ENCODE assay signal across 9 mouse cellular contexts in the genomic region with DNA sequence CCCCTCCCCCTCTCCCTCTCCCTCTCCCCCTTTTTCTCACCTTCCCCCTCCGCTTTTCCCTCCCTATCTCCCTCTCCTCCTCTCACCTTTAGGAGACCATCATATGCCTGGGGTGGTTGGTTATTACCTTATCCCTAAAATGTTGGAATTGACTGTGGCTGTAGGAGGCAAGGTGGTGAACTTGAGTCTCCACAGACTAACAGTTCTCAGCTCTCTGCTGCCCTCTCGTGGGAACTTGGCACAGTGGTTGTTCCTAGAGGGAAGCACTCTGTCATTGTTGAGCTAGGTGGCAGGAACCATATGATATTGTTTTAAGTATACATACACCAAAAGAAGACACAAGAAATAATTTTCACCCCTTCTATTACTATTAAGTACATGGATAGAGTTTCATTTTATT.
A peak's percentile ranks its signal among the peaks of the same experiment; 100 is the strongest.
DNase-seq lines count a peak whose midpoint lies in the region; ATAC-seq and TF ChIP-seq lines count a peak whose summit lies in the region.
"Had no signal": no experiment of that assay in that cellular context is flagged by ENCODE, and none has a peak within 500 bp of the region (broad histone marks: within the 10 kb centered on the region; RNA-seq: fewer than 3 reads in every experiment).

No protein-coding gene starts in this region.

- TF ChIP-seq EP300 in liver, embryonic 14.5 days (IDR thresholded peaks at IDR 0.05; ENCODE audit: low read depth): no peak

- H3K27me3 ChIP-seq in C2C12 (ENCODE audit: control insufficient read depth, insufficient read depth, insufficient read length): no peaks in the 10 kb centered on the region
- H3K27me3 ChIP-seq in liver, embryonic 14.5 days (ENCODE audit: control insufficient read depth, insufficient read depth, low read length): no peaks in the 10 kb centered on the region
- H3K27me3 ChIP-seq: heart, embryonic 15.5 days had no signal

- ATAC-seq in common myeloid progenitor, adult 5-6 weeks (replicated peaks; ENCODE audit: low read depth, poor library complexity, severe bottlenecking): peak; percentile 90
- no peak for ATAC-seq in liver, embryonic 14.5 days (ENCODE audit: insufficient read depth)

- H3K4me3 ChIP-seq in C2C12 (ENCODE audit: insufficient read depth, poor library complexity, severe bottlenecking): no peak overlapping the region
- no peak overlapping the region for H3K4me3 ChIP-seq in liver, embryonic 14.5 days (ENCODE audit: insufficient read depth in 1 of 2, low read depth in 2 of 2, low read length in 2 of 2)
- H3K4me3 ChIP-seq: heart, embryonic 15.5 days had no signal

- peak; percentile 25 for DNase-seq in adipocyte (ENCODE audit: low spot score)
- peak; percentile 18 to 26 for DNase-seq in gastrocnemius, postnatal 36 days
- peak; percentile 67 for DNase-seq in kidney, postnatal 14 days
- DNase-seq in liver, embryonic 14.5 days (ENCODE audit: low read depth in 3 of 3, low spot score in 3 of 3): peak; percentile 1 to 13 (median 13)
- DNase-seq in ovary, postnatal 36 days (ENCODE audit: low spot score): peak; percentile 58
- DNase-seq in urinary bladder, postnatal 36 days (ENCODE audit: low spot score in 2 of 2): peak; percentile 27 to 59

- no peak overlapping the region for H3ac ChIP-seq in C2C12 (ENCODE audit: control insufficient read depth, insufficient read length, low read depth)

- intact Hi-C loops in gastrocnemius, postnatal 36 days (cut with DNase I): no loop called here

- no peaks in the 10 kb centered on the region for H3K36me3 ChIP-seq in C2C12 (ENCODE audit: control insufficient read depth, insufficient read depth)
- H3K36me3 ChIP-seq in liver, embryonic 14.5 days (replicated peaks; ENCODE audit: control insufficient read depth, insufficient read depth, low read depth): no peaks in the 10 kb centered on the region
- H3K36me3 ChIP-seq: heart, embryonic 15.5 days had no signal

- H3K4me1 ChIP-seq in liver, embryonic 14.5 days (replicated peaks; ENCODE audit: control insufficient read depth in 2 of 2, insufficient read depth in 2 of 2, low read length in 1 of 2): no peaks in the 10 kb centered on the region
- H3K4me1 ChIP-seq: heart, embryonic 15.5 days had no signal

- H3K9me3 ChIP-seq in liver, embryonic 14.5 days (ENCODE audit: control insufficient read depth, low read length): no peaks in the 10 kb centered on the region
- H3K9me3 ChIP-seq: heart, embryonic 15.5 days had no signal

- peak; percentile 68 for TF ChIP-seq CTCF in C2C12 (IDR thresholded peaks at IDR 0.05; ENCODE audit: control insufficient read depth, insufficient read depth, insufficient read length)
- peak; percentile 68 for TF ChIP-seq CTCF in liver, embryonic 14.5 days (IDR thresholded peaks at IDR 0.05; ENCODE audit: low read depth)

- H3K4me2 ChIP-seq in liver, embryonic 14.5 days (ENCODE audit: low read depth): no peak overlapping the region
- H3K4me2 ChIP-seq: heart, embryonic 15.5 days had no signal

- no peaks in the 10 kb centered on the region for H3K79me3 ChIP-seq in C2C12 (ENCODE audit: low read depth)

- 0% methylated on average over 2 of the region's 2 CpGs for WGBS in liver, embryonic 14.5 days (ENCODE audit: insufficient replicate concordance)

- no peaks in the 10 kb centered on the region for H3K79me2 ChIP-seq in C2C12 (ENCODE audit: control insufficient read depth, insufficient read depth)

- H3K27ac ChIP-seq in liver, embryonic 14.5 days: no peak overlapping the region
- H3K27ac ChIP-seq: heart, embryonic 15.5 days had no signal

- H3K9ac ChIP-seq in liver, embryonic 14.5 days (replicated peaks): no peak overlapping the region
- H3K9ac ChIP-seq: heart, embryonic 15.5 days had no signal

TF ChIP-seq in C2C12, 6 proteins besides CTCF, POLR2A, EP300 and RAD21:
- TF ChIP-seq MYOG (IDR thresholded peaks at IDR 0.05; ENCODE audit: control insufficient read depth, extremely low read depth, insufficient read length) (no peak), CEBPB (IDR thresholded peaks at IDR 0.05; ENCODE audit: low read depth) (no peak), MAX (IDR thresholded peaks at IDR 0.05) (no peak), USF1 (IDR thresholded peaks at IDR 0.05; ENCODE audit: low read depth) (no peak), FOSL1 (IDR thresholded peaks at IDR 0.05; ENCODE audit: insufficient read depth, low read length, poor library complexity, severe bottlenecking) (no peak), MYOD1 (IDR thresholded peaks at IDR 0.05; ENCODE audit: control insufficient read depth, insufficient read length, low read depth) (no peak)

Comparison
In these comparisons a context has a peak if more than half of its experiments do, and no peak if none do; other contexts are left out.
1. DNase-seq: peak in every context shown above with its lines; median percentile 67 in kidney, postnatal 14 days; 58 in ovary, postnatal 36 days; 43 in urinary bladder, postnatal 36 days; 25 in adipocyte; 22 in gastrocnemius, postnatal 36 days; 13 in liver, embryonic 14.5 days.